Mouse (Mus musculus): ENCODE data around the gene Ncor2. TPM values are rescaled to one million over a fixed set of nuclear protein-coding genes. Genes with fewer than 3 reads are reported as not detected.

The Ncor2 gene
- polyA plus RNA-seq, 1 experiment from 2014 or later, result 26.3 TPM

DNA sequence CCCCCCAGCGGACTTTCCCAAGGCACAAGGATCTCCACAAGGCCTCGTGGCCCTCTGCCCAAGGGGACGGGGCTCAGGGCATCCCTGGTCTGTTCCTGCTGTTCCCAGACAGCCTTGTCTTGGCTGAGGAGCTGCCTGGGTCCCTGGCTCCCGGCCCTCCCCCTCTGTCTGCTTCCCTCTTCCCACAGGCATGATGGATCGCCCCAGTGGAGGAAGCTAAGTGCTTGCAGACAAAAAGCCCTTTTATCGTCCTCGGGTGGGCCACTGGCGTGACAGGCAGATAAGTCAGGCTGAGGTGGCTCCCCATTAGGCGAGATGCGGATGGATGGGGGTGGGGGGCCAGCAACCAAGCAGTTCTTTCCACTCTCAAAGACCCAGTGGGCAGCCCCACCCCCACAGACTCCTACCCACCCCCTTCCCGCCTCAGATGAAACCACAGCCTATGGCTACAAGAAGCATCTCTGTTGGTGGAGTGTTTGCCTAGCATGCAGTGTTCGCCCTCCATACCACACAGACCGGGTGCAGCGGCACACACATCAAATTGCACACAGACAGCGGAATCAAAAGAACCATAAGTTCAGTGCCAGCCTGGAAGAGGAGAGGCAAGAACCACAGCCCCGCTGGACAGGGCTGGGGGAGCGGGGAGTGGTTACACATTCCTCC, 27.0 kb downstream of the Ncor2 start:
- Histone ChIP-seq H3K4me3 (no peak overlapping the region), H3K27ac (replicated peaks) (peak overlapping the region; percentile 86), H3K27me3 (no peaks in the 10 kb centered on the region), H3K9ac (peak overlapping the region; percentile 18; the same call in 1 of the 2 replicates), H3K4me1 (replicated peaks) (peaks cover 100% of the 10 kb centered on the region), H3K36me3 (no peaks in the 10 kb centered on the region), H3K4me2 (peak overlapping the region; percentile 33), H3K9me3 (no peaks in the 10 kb centered on the region)
- peak; percentile 82 for ATAC-seq (ENCODE audit: low FRiP score, low read depth)
- WGBS, result 11% methylated on average over 17 of the region's 17 CpGs

DNA sequence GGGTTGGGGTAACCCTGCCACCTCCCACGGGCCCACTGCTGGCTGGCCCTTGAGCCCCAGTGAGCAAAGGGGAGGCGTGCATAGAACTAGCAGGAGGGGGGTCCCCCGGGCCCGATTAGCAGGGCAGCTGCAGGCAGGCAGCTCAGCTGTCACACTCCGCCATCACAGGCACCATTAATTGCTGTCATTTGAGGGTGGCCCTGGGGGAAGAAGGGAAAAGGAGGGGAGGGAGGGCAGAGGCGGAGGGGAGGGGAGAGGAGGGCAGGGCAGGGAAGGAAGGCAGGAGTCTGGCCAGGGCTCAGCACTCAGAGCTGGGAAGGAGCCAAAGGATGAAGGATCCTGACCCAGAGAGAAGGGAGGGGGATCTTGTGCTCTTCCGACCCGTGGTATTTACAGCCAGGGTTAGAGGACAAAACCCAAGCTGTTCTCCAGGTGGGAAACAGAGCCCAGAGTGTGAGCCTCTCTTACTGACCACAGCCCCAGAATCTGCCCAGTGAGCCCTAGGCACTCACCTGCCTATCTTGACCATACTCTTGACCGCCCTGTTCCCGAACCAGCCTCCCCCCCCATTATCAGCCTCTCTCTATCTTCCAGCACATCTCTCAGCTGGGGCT, 28.0 kb downstream of the Ncor2 start:
- ATAC-seq (ENCODE audit: low FRiP score, low read depth), result peak; percentile 2; the same call in 1 of the 2 replicates
- H3K9ac ChIP-seq, result no peak overlapping the region
- H3K4me2 ChIP-seq, result peak overlapping the region; percentile 33; the same call in 1 of the 2 replicates
- H3K27me3 ChIP-seq, result no peaks in the 10 kb centered on the region
- no peak overlapping the region for H3K4me3 ChIP-seq
- H3K4me1 ChIP-seq (replicated peaks), result peaks cover 93% of the 10 kb centered on the region
- H3K9me3 ChIP-seq, result no peaks in the 10 kb centered on the region
- no peaks in the 10 kb centered on the region for H3K36me3 ChIP-seq
- peak overlapping the region; percentile 86 for H3K27ac ChIP-seq (replicated peaks)
- WGBS, result 16% methylated on average over 10 of the region's 10 CpGs

DNA sequence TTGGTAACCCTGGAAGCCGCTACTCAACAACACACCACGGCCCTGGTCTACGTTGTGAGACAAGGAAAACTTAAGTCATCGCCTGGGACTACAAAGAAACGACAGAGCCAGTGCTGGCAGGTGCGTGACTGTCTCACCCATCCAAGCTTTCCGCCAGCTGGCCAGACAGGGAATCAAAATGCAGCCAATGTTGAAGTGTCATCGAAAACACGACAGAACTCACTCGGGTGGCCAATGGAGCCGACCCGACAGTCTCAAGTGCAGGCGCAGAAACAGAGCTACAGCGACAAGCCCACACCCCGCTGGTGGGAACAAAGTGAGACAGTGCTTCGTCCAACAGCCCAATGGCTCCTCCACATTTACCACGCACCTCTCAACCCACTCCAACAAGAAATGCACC, 29.9 kb downstream of the Ncor2 start:
- Histone ChIP-seq H3K36me3 (no peaks in the 10 kb centered on the region), H3K4me3 (no peak overlapping the region), H3K9me3 (no peaks in the 10 kb centered on the region), H3K9ac (no peak overlapping the region), H3K4me1 (replicated peaks) (peaks cover 74% of the 10 kb centered on the region), H3K27me3 (no peaks in the 10 kb centered on the region), H3K4me2 (no peak overlapping the region), H3K27ac (replicated peaks) (peak overlapping the region; percentile 64)
- no peak for ATAC-seq (ENCODE audit: low FRiP score, low read depth)
- WGBS, result 42% methylated on average over 17 of the region's 17 CpGs

DNA sequence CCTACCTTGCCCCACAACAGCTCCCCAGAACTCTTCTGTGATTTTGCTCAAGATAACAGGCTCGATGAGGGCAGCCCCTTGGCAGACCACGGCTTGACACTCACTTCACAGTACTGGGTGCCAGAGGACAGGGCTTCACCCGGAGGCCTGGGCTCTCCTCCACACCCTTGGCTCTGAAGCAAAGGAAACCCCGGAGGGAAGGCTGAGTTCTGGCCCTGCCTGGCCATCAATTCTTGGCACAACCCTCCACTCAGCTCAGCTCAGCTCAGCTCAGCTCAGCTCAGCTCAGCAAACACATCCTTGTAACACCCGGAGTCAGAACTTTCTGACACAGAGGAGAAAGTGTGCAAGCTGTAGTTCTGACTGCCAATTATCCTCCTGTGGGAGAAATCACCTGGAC, 30.3 kb downstream of the Ncor2 start:
- no peaks in the 10 kb centered on the region for H3K9me3 ChIP-seq
- H3K27ac ChIP-seq (replicated peaks), result peak overlapping the region; percentile 64
- no peaks in the 10 kb centered on the region for H3K27me3 ChIP-seq
- 36% methylated on average over 5 of the region's 5 CpGs for WGBS
- no peak for ATAC-seq (ENCODE audit: low FRiP score, low read depth)
- H3K4me2 ChIP-seq, result no peak overlapping the region
- H3K4me3 ChIP-seq, result no peak overlapping the region
- no peaks in the 10 kb centered on the region for H3K36me3 ChIP-seq
- H3K4me1 ChIP-seq (replicated peaks), result peaks cover 70% of the 10 kb centered on the region
- no peak overlapping the region for H3K9ac ChIP-seq

DNA sequence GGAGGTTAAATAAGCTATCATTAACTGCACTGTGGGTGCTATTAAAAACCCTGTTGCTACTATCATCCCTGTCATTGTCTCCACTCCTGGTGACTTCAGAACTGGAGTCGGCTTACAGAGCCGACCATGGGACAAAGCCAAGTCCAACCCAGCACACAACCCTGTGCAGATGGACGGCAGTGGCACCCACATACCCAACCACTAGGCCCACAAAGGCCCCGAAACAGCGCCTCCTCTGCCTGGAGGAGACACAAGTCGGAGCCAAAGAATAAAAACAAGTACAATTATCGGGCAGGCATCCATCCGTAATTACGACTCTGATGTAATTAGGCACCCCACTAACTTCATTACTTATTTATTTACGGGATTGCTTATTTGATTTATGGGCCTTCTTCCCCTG, 30.8 kb downstream of the Ncor2 start:
- Histone ChIP-seq H3K4me3 (no peak overlapping the region), H3K9ac (no peak overlapping the region), H3K27me3 (no peaks in the 10 kb centered on the region), H3K27ac (replicated peaks) (peak overlapping the region; percentile 64), H3K4me1 (replicated peaks) (peaks cover 70% of the 10 kb centered on the region), H3K9me3 (no peaks in the 10 kb centered on the region), H3K36me3 (no peaks in the 10 kb centered on the region), H3K4me2 (no peak overlapping the region)
- no peak for ATAC-seq (ENCODE audit: low FRiP score, low read depth)
- 41% methylated on average over 10 of the region's 10 CpGs for WGBS

DNA sequence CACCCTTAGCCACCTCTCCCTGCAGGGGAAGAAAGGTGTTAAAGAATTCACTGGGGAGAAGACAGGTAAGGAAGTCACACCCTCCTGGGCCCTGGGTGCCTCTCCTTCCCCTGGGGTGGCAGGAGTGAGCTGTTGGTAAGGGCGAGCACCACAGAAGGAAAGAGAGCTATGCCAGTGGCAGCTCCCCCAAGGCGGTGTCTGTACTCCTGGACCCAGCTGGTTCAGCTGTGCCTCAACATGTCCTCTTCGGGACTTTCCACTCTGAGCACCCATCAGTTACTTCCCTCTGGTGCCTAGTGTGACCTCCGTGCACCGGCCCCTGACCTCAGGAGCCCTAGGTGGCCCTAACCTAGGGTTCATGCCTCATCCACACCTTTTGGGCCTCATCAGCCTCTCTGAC, 31.9 kb downstream of the Ncor2 start:
- no peak for ATAC-seq (ENCODE audit: low FRiP score, low read depth)
- WGBS, result 83% methylated on average over 4 of the region's 5 CpGs
- Histone ChIP-seq H3K9me3 (no peaks in the 10 kb centered on the region), H3K9ac (no peak overlapping the region), H3K4me3 (no peak overlapping the region), H3K4me1 (replicated peaks) (peaks cover 70% of the 10 kb centered on the region), H3K27ac (replicated peaks) (no peak overlapping the region), H3K36me3 (no peaks in the 10 kb centered on the region), H3K4me2 (no peak overlapping the region), H3K27me3 (no peaks in the 10 kb centered on the region)

DNA sequence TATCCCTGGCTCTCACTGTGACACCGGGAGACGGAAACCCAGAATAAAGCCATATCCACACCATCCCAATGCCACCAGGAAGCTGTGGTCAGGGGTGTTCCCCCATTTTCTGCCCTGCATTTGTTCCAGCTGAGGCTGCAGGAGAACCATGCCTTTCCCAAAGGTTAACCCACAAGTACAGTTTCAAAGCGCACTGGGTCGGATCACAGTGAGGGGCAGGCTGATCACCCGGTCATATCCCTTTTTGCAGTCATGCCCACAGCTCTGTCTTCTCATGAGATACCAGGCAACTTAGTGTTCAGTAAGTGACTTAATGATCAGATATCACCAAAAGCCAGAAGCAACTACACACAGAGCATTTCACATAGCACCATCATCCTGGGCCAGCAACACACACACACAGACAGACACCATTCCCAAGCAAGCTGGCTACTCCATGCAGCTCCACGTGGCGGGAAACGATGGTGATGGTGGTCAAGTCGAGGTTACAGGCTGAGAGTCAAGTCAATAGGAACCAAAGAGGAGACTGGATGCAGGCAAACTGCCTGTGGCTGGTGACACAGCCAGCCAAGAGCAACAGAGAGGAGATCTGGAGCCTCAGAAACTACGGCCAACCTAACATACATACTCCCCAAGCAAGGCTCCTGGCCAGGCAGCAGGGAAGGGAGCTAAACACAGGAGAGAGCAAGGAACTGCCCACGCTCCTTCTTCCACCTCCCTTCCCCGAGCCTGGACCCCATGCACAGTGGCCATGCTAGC, 35.7 kb downstream of the Ncor2 start:
- Histone ChIP-seq H3K27me3 (no peaks in the 10 kb centered on the region), H3K36me3 (no peaks in the 10 kb centered on the region), H3K4me3 (no peak overlapping the region), H3K4me1 (replicated peaks) (peaks cover 70% of the 10 kb centered on the region), H3K9me3 (no peaks in the 10 kb centered on the region), H3K4me2 (no peak overlapping the region), H3K27ac (replicated peaks) (peak overlapping the region; percentile 18; the same call in 1 of the 2 replicates), H3K9ac (no peak overlapping the region)
- no peak for ATAC-seq (ENCODE audit: low FRiP score, low read depth)
- 81% methylated on average over 12 of the region's 12 CpGs for WGBS

DNA sequence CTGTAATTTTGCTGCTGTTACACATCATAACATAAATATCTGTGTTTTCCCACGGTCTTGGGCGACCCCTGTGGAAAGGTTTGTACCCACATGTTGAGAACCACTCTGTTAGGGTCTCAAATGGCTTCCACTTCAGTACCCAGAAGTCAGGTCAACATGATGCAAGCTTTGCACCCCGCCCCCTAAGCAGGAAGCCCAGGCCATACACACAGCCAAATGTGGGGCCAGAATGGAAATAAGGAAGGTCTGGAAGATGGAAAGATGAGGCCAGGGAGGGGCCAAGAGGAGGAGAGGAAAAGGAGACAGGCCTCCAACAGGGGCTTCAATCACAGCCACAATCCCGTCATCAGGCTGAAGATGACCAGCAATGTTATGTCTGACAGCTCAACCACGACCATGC, 37.1 kb downstream of the Ncor2 start:
- Histone ChIP-seq H3K27ac (replicated peaks) (peak overlapping the region; percentile 96), H3K36me3 (no peaks in the 10 kb centered on the region), H3K4me3 (no peak overlapping the region), H3K9me3 (no peaks in the 10 kb centered on the region), H3K9ac (0 out of 2 replicates have a peak overlapping the region, but pooled peaks have one; percentile 49), H3K4me1 (replicated peaks) (peaks cover 70% of the 10 kb centered on the region), H3K27me3 (no peaks in the 10 kb centered on the region), H3K4me2 (peak overlapping the region; percentile 54; the same call in 1 of the 2 replicates)
- no peak for ATAC-seq (ENCODE audit: low FRiP score, low read depth)
- WGBS, result 37% methylated on average over 5 of the region's 5 CpGs

DNA sequence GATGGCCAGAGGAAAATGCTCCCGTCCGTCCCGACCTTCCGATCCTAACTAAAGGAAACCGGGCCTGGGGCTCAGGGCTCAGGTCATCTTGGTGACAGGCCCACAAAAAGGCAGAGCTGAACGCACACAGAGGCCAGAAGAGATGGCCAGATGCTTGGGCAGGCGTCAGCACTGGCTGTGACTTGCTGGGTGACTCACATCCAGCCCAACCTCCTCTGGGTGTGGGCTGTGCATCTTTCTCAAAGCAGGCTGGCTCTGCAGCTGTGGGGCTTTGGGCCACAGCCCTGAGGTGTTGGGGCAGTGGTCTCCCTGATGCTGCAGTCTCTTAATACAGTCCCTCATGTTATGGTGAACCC, 37.5 kb downstream of the Ncor2 start:
- Histone ChIP-seq H3K4me1 (replicated peaks) (peaks cover 73% of the 10 kb centered on the region), H3K27me3 (no peaks in the 10 kb centered on the region), H3K9me3 (no peaks in the 10 kb centered on the region), H3K36me3 (no peaks in the 10 kb centered on the region), H3K4me3 (no peak overlapping the region), H3K27ac (replicated peaks) (peak overlapping the region; percentile 96), H3K4me2 (peak overlapping the region; percentile 54), H3K9ac (peak overlapping the region; percentile 49)
- ATAC-seq (ENCODE audit: low FRiP score, low read depth), result peak; percentile 61
- whole genome bisulfite sequencing, result 2% methylated on average over 7 of the region's 7 CpGs

DNA sequence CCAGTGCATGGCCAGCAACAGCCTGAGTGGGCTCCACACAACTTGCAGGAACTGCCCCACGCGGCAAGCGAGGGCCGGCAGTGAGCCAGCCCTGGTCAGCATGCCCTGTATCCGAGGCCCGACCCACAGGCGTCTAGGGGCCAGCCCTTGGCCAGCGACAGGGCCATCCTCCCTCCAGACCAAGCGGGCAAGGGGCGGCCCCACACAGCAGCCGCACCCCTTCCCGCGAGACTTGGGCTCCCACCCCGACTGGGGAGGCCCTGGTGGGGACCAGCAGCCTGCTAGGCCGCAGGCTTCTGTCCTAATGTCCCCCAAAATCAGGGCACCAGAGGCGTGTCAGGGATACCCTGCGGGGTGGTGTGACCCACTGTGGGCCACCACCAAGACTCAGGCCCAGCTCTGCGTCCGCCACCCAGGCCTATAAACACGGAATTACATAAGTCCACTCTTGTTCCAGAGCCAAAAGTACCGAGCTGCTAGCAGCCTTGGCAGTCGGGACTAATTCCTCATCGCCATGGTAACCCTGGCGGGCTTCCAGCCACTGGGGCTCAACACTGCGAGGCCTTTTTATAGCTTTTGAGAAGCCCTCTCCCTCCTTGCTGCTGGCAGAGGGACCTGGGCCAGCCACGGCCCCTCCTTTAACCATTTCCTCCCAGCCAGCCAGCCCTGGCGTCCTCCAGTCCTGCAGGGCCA, 38.0 kb downstream of the Ncor2 start:
- Histone ChIP-seq H3K4me1 (replicated peaks) (peaks cover 79% of the 10 kb centered on the region), H3K27ac (replicated peaks) (peak overlapping the region; percentile 96), H3K27me3 (no peaks in the 10 kb centered on the region), H3K4me2 (peak overlapping the region; percentile 54), H3K36me3 (no peaks in the 10 kb centered on the region), H3K4me3 (peak overlapping the region; percentile 22), H3K9ac (peak overlapping the region; percentile 49), H3K9me3 (no peaks in the 10 kb centered on the region)
- WGBS, result 5% methylated on average over 27 of the region's 27 CpGs
- peak; percentile 82 for ATAC-seq (ENCODE audit: low FRiP score, low read depth)

DNA sequence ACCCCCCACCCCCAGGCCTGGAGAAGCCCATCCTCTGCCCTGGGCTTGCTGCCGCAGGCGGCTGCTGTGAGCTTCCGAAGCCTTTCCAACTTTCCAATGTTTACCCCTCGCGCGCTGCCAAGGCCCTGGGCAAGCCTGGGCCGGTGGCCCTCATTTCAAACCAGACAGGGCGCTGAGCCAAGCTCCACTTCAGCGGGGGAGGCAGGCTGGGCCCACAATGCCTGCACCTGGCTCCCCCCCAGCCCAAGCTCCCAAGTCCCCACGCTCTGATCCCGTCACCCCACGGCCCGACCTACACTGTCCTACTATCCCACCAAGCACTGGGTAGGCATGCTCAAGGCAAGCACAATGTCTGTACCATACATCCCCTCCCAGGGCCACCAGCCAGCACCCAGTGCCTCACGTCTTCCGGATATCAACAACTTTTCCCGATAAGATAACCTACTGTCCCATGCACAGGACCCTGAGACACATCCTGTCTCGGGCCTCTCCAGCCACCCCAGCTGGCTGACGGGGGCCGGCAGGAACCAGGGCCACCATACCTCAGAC, 38.8 kb downstream of the Ncor2 start:
- Histone ChIP-seq H3K4me3 (peak overlapping the region; percentile 22; the same call in 1 of the 2 replicates), H3K27ac (replicated peaks) (peak overlapping the region; percentile 96), H3K27me3 (no peaks in the 10 kb centered on the region), H3K36me3 (no peaks in the 10 kb centered on the region), H3K4me1 (replicated peaks) (peaks cover 82% of the 10 kb centered on the region), H3K4me2 (peak overlapping the region; percentile 54), H3K9ac (peak overlapping the region; percentile 49; the same call in 1 of the 2 replicates), H3K9me3 (no peaks in the 10 kb centered on the region)
- 33% methylated on average over 19 of the region's 19 CpGs for WGBS
- ATAC-seq (ENCODE audit: low FRiP score, low read depth), result peak; percentile 21; the same call in 1 of the 2 replicates
